Mouse (Mus musculus) brain, adult 2 months (tissue): ENCODE measurements around the gene R3hdm2.

ENCODE experiments used
- DNase-seq: peaks from one replicate; pipeline ENCODE4 v3.0.0; 2011; ENCODE audit warnings: low read depth, low spot score

R3hdm2 gene

DNA sequence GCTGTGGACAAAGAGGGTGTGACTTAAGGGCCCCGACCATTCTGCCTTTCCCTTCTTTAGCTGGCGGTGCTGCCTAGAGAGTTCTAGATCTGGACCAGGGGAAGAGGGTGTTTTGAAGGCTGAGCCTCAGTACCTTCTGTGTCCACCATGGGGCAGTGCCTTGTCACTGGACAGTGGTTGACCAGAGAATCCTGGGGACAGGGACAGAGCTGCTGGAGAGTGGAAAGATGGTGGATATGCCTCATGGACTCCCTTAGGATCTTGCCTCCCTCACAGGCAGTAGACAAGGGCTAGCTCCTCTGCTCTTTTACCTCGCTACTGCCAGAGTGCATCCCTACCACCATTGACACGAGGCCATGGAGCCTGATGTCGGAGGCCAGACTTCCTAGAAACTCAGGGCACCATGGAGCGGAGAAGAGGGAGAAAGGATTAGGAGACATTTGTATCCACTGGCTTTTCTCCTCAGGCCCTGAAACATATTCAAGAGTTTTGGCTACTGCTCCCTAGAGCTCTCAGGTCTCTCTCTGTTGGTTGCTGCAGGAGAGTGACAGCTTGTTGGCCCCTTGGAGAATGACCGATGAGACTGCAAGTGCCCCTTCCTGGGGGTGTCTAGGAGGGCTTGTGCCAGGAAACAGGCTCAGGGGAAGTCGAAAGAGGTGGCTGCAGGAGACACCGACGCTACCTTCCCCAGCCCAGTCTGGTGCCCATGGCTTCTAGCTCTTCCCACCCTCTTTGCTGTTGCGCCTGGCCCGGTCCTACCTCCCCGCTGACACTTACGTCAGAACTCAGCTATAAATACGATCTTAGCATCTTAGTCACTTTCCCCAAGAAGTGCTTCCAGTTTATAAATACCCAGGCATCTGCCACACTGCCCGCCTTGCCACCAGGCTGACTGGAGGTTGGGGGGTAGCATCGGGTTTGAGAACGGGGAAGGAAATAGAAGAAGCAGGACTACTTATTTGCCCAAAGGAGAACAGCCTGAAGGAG, 25.9 kb upstream of the R3hdm2 start, which contains the start of gene Inhbe:
Gene Inhbe, minus strand, starts transcription at position 503 of the 987 bp plus-strand sequence.
- DNase-seq, result peak; percentile 96

DNA sequence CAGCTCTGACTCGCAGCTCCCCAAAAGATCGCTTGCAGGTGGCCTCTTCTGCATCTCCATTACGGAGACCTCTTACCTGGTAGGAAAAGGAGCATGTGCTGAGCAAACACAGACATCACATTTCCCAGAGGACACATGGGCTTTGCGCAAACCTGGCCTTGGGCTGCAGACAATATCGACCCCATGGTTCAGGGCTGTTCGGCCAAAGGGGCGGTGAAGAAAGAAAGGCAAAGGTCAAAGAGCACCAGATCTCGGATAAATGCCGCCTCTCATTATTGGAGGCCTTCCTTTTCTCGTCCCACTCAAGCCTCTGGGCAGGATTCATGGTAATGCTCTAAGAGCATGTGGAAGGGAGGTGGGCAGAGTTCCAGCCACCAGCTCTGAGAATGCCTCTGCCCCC, 24.8 kb upstream of the R3hdm2 start:
- no peak for DNase-seq

DNA sequence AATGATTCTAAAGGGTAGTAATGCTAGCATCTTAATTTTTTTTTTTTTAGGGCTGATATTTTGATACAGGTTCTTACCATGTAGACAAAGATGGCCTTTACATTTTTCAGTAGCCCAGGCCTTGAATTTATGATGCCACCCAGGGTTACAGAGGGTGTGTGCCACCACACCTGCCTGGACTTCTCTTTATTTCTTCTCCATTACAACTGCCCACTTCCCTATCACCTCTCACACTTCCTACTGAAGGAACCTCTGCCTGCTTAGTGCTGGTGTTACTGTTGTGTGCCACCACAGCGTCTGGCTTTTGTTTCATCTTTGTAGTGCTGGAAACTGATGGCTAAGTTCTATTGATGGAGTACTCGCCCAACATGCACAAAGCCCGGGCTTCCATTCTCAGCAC, 19.4 kb upstream of the R3hdm2 start:
- no peak for DNase-seq

- no peak for DNase-seq
Measured at GRCm38 (mm10) chr10:127367116-127367515, 13.0 kb upstream of the R3hdm2 start.

DNA sequence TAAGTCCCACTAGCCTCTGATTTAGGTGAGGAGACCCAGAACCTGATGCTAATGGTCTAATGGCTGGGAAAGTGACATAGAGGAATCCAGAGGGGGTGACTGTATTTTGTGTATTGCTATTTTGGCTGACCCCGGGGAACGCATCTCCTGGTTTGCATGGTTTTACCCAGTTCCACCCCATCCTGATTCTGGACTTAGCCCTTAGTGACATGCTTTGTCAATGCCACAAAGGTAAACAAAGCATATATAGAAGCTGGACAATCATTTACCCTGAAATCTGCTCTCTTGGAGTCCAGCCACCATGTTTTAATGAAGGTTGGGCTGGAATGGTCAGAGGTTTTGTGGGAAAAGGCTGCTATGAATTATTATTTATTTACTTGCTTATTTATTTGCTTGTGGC, 11.9 kb upstream of the R3hdm2 start:
- no peak for DNase-seq

- DNase-seq, result no peak
Measured at GRCm38 (mm10) chr10:127369834-127370820, 10.0 kb upstream of the R3hdm2 start, which contains the start of gene Inhbc. Gene Inhbc, minus strand, starts transcription at chr10:127370431.

GRCm38 (mm10) chr10:127371023-127371422, 9.1 kb upstream of the R3hdm2 start:
- DNase-seq, result no peak

DNA sequence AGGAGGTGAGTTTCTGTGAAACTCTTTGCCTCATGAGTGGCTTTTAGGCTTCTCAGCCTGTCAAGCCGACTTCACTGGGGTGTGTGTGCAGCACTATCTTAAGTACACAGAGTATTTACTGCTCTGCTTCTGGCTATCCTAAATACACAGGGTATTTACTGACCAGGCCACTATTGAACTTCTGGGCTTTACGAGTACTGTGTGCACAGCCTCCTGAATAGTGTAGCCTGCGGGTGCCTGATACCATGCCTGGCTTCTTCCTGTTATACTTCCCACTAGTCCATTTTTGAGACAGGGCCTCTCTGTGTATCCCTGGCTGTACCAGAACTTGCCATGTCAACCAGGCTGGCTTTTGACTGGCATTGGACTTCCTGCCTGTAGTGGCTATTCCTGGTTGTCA, 2.4 kb upstream of the R3hdm2 start:
- DNase-seq, result no peak

DNA sequence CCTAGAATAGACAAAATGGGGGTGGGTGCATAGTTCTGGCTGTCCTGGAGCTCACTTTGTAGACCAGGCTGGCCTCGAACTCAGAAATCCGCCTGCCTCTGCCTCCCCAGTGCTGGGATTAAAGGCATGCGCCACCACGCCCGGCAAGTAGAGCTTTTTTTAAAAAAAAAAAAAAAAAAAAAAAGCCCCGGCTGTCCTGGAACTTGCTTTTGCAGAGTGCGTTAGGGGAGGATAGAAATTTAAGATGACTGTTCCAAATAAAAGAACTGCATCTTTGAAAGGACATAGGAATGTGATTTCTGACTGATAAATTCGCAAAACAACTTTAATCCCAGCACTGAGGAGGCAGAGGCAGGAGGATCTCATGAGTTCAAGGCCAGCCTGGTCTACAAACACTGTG, 473 bp upstream of the R3hdm2 start:
- DNase-seq, result no peak

DNA sequence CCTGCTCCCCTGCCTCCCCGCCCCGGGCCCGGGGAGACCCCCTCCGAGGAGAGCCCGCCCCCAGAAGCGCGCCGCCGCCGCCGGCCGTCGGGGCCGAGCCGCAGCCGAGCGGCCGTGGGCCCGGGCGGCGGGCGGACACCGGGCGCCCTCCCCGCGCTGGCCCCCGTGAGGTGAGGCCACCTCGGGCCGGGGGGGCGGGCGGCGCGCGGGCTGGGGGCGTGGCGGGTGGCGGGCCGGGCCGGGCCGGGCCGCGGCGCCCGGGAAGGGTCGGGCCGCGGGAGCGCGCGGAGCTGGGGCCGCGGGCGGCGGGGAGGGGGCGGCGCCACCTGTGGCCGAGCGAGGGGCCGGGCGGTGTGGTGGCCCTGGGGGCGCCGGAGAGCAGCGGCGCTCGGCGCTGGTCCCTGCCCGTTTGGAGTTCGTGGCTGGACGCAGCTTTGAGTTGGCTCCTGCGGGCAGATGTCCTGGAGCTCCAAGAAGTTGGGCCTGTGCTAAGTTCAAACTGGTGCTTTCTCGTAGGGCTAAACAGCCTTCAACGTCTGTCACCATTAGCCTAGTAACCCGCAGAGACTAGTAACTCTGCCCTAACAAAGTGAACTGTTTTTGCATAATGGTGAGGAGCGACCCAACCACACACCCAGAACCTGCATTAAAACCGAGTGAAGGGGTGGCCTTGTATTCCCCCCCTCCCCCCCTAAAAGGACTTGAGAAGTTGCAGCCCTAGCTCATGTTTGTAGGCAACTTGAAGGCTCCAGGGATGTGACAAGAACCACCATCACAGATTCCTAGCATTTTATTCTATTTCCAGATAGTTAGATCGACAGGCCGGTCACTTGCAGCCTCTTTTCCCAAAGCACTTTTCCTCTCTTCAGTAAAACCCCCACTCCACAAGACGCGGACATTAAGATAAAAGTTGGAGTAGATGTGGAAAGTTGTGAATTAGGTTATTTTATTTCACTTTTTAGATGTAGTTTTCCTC, 928 bp downstream of the R3hdm2 start:
- DNase-seq, result peak; percentile 31

GRCm38 (mm10) chr10:127381743-127382134, 1.6 kb downstream of the R3hdm2 start:
- no peak for DNase-seq

DNA sequence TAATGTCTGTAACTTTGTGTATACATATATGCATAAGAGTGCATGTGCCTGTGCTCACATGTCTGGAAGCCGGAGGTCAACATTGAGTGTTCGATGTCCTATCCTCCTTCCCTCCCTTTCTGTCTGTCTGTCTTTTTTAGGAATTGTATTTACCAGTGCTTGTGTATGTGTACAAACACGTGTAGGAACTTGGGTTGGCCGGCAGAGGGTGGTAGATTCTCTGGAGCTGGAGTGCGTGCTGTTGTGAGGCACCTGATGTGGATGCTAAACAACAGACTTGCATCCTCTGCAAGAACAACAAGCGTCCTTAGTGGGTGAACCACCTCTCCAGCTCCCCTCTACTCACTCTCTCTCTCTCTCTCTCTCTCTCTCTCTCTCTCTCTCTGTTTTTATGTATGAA, 11.6 kb downstream of the R3hdm2 start:
- no peak for DNase-seq

DNA sequence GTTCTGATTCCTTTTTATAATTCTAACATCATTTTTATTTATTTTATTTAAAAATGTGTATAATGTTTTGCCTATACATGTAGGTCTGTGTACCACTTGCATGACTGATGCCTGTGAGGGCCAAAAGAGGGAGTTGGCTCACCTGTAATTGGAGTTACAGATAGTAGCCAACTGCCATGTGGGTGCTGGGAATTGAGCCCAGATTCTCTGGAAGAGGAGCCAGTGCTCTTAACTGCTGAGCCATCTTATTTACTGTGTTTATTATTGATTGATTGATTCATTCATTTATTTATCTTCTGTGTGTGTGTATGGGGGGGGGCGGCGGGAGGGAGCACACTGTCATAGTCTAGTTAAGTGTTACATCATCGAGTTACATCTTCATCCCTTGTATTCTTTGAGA, 24.6 kb downstream of the R3hdm2 start:
- DNase-seq, result no peak

DNA sequence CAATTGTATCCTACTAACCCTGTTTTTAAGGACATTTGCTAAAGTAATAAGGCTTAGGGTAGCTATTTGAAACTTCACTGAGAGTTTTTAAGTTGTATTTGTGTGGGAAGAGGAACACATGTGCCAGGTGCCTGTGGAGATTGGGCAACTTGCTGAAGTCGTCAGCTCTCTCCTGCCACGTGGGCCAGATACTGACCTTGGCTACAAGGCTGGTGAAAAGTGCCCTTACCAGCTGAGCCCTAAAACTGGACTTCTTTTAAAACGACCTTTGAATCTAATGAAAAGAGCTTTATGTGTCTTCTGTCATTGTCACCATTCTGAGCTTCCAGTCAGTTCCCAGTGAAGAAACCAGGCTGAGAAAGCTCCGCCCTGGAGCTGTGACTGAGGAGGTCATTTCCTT, 27.3 kb downstream of the R3hdm2 start:
- DNase-seq, result no peak

GRCm38 (mm10) chr10:127412101-127412500, 32.0 kb downstream of the R3hdm2 start:
- DNase-seq, result no peak

- DNase-seq, result no peak
Measured at GRCm38 (mm10) chr10:127412776-127413175, 32.6 kb downstream of the R3hdm2 start.

DNA sequence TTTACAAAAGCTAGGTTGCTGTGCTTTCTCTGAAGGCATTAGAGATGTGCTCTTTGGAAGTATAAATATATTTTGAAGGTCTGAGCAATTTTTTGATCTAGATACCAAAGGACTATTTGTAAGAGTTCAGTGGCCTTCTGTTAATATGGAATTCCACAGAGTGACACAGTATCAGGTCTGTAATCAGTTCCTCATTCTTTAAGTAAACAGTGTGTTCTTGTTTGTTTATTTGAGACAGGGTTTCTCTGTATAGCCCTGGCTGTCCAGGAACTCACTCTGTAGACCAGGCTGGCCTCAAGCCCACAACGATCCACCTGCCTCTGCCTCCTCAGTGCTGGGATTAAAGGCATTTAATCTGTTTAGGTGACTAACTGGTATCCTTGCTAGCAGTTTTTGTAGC, 33.5 kb downstream of the R3hdm2 start:
- DNase-seq, result no peak

DNA sequence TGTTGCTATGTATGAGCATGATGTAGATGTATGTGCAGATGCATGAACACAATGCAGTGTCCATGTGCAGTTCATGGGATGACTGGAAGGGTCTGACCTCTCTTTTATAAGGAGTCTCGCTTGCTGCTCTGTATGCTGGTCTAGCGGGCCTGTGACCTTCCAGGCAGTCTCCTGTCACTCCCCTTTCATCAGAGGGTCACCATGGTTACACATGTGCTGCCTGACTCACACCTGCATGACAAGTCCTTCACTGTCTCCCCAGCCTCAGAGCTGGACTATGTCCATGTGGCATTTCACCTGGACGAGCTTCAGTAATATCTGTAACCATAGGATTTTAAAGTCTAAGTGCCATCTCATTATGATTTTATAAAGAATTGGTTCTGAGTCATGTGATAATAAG, 34.0 kb downstream of the R3hdm2 start:
- no peak for DNase-seq

DNA sequence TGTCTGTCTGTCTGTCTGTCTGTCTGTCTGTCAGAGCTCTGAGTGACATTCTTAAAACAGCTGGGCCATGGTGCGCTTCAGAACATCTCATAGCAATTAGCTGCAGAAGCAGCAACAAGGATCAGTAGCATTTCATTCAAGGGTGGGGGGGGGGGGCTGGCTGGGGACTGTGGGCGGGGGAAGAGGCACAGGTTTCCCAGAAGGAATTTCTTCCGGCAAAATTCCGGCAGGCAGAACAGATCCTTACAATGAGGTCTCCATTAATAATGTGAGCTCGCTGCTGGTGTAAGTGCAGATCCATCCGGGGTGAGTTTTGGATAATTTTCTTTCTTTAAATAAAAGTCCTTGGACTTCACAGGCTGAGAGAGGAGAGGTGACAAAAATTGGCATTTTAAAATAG, 40.0 kb downstream of the R3hdm2 start:
- peak; percentile 69 for DNase-seq

DNA sequence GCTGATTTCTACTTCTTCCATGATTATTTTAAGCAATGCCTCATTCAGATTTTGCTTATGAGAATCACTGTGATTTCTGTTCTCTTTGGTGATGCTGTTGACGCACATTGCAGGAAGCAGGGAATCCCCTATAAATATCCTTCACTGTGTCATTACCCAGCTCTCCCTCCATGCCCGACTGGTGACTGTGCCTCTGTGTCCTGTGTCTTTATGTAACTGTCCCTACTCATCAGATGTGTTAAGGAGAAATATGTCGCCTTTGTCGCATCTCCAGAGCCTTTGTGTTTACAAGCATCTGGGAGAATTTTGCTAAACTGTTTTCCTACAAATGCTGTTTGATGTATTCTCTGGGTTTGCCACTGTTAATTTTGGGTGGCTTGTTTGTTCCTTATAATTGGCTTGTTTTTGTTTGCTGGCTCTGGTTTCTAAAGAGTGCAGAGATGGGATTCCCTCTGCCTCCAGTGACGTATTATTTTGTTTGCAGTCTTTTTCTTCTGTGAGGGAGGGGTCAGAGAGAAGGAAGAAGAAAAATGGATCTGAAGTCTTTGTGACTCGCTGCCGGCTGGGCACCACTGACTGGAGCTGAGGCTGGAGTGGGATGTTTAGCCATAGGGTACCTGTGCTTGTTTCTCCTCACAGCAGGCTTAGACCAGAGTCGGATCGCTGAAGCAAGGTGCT, 40.7 kb downstream of the R3hdm2 start:
- peak; percentile 89 for DNase-seq
